Mouse (Mus musculus) megakaryocyte, adult 5-6 weeks (primary cell): ENCODE data around the gene Tagap. TPM values are rescaled to one million over a fixed set of nuclear protein-coding genes. Genes with fewer than 3 reads are reported as not detected.

ENCODE experiments used
- ATAC-seq: 2 replicates; pipeline ENCODE4 v1.8.0; 2016; ENCODE audit warnings: mild to moderate bottlenecking, inconsistent platforms; ENCODE audit not compliant: poor library complexity, severe bottlenecking
- total RNA-seq, 2 experiments: library from RNA; stranded (forward) in 1 of 2; stranded (reverse) in 1 of 2; fragments of 153-499, 151-499 nt in 1 of 2; fragments of 221-1000, 200-1000 nt in 1 of 2; gene quantifications; 2 replicates each; pipeline versions ENCODE4 v1.2.3 to v1.2.4; 2015 to 2017

Gene Tagap
- total RNA-seq (2015) (80.4 and 83.9 TPM in 2 replicates), total RNA-seq (2017) (60.7 and 62.1 TPM in 2 replicates)

GRCm38 (mm10) chr17:7925413-7926160, at the start of gene Tagap:
Tagap (plus strand) TSS chr17:7926000.
- peak; percentile 83 for ATAC-seq

GRCm38 (mm10) chr17:7876541-7876940, 49.3 kb upstream of the Tagap start:
- ATAC-seq, result no peak

DNA sequence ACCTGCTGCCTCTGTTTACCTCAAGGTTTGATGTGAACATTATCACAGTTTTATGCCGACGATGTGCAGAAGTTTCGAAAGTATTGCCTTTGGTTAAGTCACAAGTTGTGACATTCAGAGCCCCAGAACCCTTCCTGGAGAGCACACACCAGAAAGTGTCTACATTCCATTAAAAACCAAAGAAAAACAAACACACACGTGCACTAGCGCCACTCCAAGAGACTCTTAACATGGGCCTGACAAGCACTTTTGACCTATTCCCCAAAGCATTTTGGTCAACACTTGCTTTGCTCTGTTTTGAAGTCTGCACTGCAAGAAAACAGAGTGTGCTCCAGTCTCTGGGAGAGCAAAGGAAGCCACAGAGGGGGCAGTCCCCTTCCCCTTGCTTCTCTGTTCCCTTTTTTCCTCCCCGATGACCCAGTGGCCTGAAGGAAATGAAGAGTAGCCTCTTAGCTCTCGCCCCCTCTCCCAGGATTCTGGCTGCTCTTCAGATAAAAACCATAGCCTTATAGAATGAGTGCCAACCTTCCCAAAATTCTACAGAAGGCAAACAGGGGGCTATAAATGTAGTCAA, 48.5 kb upstream of the Tagap start:
- peak; percentile 37 for ATAC-seq

- no peak for ATAC-seq
These were observed 47.9 kb upstream of the Tagap start for GRCm38 (mm10) chr17:7877878-7878277.

GRCm38 (mm10) chr17:7879529-7879928, 46.3 kb upstream of the Tagap start:
- peak; percentile 26; the same call in 1 of the 2 replicates for ATAC-seq

DNA sequence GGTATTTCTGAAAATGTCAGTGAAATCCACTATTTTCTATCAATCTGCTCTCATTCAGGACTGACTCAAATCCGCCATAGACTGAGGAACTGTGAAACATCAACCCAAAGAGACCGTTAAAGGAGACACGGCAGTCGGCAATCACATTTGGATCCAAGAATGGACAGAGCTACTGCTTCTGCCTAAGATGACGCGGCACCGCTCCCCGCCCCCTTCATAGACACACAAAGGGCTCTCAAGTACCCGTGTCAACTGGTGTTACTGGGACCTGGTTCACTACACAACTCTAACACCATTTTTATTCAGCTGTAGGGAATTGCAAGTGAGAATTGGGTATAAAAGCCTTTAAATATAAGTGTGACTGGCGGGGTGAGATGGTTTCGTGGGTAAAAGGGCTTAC, 42.7 kb upstream of the Tagap start:
- no peak for ATAC-seq

DNA sequence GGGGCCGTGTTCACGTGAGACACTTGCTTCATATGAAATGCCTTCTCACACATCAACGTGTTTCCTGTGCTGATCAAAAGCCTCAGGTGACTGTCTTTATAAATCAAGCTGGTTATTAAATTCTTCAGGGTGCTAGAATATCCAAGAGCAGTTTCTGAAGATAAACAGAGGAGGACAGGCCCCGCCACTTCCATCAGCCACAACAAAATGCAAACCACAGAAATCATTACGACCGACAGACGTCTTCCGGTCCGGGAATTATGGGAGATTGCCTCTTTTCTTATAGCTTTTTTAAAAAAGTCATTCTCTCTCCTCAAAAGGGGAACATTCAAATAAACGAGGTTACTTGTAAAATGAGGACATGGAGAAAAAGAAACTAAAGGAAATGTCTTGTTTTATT, 41.2 kb upstream of the Tagap start:
- ATAC-seq, result peak; percentile 22; the same call in 1 of the 2 replicates

DNA sequence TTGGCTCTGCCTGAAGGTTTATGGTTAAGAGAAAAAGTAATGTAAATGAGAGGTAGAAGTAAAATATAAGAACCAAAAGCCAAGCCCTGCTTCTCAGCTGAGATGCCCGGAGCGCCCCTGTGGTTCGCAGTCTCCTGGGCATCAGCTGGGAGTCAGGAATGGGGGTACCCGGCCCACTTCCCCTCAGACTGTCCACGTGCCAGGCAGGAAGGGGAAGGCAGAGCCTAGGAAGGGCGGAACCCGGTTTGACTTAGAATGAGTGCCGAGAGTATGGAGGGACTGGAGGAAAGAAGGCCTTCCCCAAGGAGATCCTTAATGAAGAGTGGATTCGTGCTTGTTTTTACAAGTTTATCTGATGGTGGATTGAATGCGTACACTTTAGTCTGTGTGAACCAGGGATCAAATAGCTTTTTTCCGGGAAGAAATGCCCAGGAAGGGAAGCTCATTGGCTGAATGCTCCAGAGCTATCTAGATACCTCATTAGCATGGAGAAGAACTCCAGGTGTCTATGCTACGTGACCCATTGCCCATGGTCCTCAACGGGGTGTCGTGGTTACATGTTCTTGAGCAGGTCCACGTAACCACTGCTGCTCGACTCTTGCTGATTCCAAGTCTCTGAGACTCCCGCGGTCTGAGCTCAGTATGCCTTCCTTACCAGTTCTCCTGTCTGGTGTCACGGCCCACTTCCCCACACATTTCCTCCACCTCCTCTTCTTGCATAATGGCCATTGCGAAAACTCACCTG, 38.6 kb upstream of the Tagap start:
- ATAC-seq, result 0 out of 2 replicates have a peak, but pooled peaks have one; percentile 38

DNA sequence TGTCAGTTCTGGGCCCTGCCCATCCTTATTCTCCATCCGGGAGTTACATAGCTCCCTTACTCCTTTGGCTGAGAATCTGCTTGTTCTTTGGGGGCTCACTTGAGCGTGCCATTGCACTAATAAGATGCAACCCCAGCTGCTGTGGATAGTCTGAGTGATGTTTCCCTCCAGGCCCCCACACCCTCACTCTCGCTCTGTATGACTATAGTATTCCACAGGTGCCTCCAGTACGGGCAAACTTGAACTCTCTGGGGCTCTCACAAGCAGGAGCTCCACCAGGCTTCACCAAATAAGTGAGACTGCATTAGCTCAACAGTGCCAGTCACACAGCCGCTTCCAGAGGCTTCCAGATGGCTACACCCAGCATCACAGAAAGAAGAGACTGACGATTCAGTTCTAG, 37.5 kb upstream of the Tagap start:
- no peak for ATAC-seq

GRCm38 (mm10) chr17:7889026-7889425, 36.8 kb upstream of the Tagap start:
- ATAC-seq, result peak; percentile 78

- ATAC-seq, result peak; percentile 48
These were observed 33.1 kb upstream of the Tagap start for GRCm38 (mm10) chr17:7892676-7893075.

- ATAC-seq, result no peak
These were observed 31.7 kb upstream of the Tagap start for GRCm38 (mm10) chr17:7894094-7894493.

DNA sequence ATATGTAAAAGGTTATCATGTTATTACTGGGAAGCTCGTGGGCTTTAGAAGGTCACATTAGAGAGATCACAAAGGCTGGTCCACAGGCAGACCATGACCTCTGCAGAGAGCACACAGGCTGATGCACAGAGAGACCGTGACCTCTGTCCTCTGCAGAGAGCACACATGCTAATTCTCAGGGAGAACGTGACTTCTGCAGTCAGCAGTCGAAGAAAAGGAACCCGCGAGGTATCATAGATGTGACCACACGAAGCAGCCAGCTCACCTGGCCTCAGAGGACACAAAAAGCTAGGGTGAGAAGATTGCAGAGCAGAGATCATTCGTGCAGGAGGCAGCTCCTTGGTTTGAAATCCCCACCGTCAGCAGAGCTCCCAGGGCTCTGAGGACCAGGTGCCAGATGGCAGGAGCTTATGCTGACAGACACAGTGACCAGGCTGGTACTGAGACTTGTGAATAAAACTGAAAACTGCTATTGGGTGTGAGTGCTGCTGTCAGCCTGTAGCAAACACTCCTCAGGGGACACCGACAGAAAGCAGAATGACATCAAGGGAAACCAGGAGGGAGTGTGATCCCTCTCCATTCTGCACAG, 29.7 kb upstream of the Tagap start:
- ATAC-seq, result no peak

GRCm38 (mm10) chr17:7897120-7897519, 28.7 kb upstream of the Tagap start:
- peak; percentile 70 for ATAC-seq

DNA sequence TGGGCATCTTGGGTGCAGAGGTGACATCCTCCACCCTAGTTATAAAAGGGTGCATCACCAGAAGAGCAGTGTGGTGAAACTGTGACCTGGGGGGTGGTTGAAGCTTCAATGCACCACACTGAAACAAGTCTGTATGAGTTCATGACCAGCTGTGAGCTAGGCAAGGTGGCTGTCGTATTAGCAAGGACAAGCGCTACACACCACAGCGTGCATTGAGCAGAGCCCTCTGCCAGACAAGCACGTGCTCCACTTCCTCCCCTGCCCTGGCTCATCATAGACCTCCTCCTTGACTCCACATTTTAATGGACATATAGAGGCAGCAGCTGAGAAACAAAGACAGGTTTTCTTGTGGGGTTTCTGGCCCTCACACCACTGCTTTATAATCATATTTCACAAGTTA, 28.0 kb upstream of the Tagap start:
- ATAC-seq, result peak; percentile 35; the same call in 1 of the 2 replicates

DNA sequence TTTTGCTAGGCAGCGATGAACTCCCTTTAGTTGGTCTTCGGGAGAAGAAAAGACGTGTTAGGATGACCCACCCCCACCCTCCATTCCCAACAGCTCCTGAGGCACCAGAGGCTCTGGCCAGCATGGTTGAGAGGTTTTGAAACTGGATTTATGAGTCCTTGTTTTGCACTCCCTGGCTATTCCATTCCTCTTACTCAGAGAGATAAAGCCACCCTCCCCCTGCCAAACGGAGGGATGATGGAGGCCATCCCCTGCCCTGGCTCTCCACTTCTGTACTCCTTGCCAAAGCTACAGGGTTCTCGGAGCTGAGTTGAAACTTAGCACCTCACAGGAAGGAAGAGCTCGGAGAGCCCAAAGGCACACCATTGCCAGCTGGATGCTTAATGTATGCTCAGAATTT, 26.6 kb upstream of the Tagap start:
- ATAC-seq, result no peak

GRCm38 (mm10) chr17:7899961-7900360, 25.8 kb upstream of the Tagap start:
- ATAC-seq, result no peak

DNA sequence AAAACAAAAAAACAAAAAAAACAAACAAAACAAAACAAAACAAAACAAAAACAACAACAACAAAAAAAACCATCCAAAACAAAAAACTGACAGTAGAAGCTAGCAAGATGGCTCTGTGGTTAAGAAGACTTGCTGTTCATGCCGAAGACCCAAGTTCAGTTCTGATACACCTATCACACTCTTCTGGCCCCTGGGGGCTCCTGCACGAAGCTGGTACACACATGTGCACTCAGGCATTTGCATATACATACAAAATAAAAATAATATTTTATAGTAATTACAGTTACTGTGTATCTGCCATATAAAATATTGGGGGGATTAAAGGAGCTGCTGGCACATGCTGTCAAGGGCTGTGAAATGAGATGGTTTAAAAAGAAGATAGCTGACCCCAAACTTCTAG, 24.3 kb upstream of the Tagap start:
- ATAC-seq, result no peak

- ATAC-seq, result peak; percentile 81
These were observed 23.4 kb upstream of the Tagap start for GRCm38 (mm10) chr17:7902362-7902761.

DNA sequence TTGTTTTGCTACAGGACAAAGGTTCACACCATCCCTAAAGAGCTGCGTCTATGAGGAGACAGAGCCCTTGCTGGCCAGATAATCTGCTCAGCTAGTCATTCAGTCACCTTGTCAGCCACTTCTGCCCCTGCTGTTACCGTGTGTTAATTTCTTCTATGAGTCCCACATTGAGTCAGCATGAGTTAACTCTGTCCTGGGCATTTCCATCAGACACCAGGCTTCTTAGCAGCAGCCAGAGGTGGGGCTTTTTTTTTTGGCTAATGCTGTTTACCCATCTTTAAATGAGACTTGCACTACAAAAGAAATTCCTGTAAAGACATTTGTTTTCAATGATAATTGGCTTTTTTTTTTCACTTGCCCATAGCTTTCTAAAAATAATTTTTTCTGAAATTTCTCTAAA, 20.8 kb upstream of the Tagap start:
- ATAC-seq, result no peak

DNA sequence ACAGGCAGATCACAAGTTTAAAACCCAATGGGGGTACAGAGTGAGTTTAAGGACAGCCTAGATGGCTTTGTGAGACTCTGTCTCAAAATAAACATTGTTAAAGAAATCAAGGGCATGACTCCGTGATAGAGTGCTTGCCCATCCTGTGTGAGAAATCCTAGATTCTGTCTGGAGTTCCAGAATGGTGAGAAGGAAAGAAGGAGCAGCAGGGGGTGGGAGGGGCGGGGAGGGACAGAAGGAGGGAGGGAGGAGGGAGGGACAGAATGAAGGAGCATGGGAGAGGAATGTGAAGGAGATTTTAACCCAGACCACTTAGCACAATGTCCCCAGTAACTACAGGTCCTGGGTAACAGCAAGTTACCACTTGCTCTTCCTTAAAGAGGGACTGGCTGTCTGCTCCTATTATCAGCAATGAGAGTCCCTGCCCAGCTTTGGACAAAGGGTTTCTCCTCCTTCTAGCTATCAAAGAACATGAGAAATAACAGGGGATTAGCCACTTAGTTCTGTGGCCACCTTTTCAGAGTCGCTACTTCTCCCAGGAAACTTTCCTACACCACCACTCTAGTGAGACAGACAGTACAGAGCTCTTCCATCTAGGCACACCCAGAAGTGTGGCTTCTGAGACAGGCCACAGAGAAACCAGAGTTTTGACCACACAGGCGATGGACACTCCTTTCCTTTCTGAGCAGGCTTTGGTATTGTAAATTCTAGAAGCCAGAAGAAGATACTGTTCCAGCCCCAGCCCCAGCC, 19.7 kb upstream of the Tagap start:
- ATAC-seq, result peak; percentile 64
